Mouse (Mus musculus): ENCODE results near the gene Fam120c. TPM values are rescaled to one million over a fixed set of nuclear protein-coding genes. Genes with fewer than 3 reads are reported as not detected.

The Fam120c gene
- total RNA-seq, 2 experiments from 2014 or later = 12.4 to 14.3 TPM

GRCm38 (mm10) chrX:151520127-151520457 is 176.1 kb downstream of the Fam120c start:
- intact Hi-C loops (cut with DNase I) = loop anchor here (5.0 to 10.0 kb wide), 2 partner anchors 292 to 495 kb away; partner anchors contain the start of genes Ribc1 and Smc1a
- no peak for DNase-seq

- DNase-seq = peak; percentile 90 to 92
- intact Hi-C loops (cut with DNase I) = loop anchor here (5.0 to 10.0 kb wide), 2 partner anchors 292 to 494 kb away; partner anchors contain the start of genes Ribc1 and Smc1a
Measured at GRCm38 (mm10) chrX:151520458-151521322, 176.7 kb downstream of the Fam120c start, which contains the start of gene Phf8. Gene Phf8 (plus strand): TSS chrX:151520672.

Other genes starting within 250 kb of the Fam120c start
- gene Tsr2, start 247.6 kb upstream of the Fam120c start, total RNA-seq (2021) = 10 to 100 TPM; 10.9 to 13.3 TPM
- gene Wnk3, start 146.1 kb upstream of the Fam120c start, total RNA-seq (2021) = under 1 TPM; 0.11 to 0.14 TPM
- 10 to 100 TPM; 17.2 to 19.2 TPM for gene Phf8, start 176.5 kb downstream of the Fam120c start, total RNA-seq (2021)

All from heart, postnatal 36 days (tissue).